Mouse (Mus musculus): ENCODE data around the gene Rbbp4.

DNA sequence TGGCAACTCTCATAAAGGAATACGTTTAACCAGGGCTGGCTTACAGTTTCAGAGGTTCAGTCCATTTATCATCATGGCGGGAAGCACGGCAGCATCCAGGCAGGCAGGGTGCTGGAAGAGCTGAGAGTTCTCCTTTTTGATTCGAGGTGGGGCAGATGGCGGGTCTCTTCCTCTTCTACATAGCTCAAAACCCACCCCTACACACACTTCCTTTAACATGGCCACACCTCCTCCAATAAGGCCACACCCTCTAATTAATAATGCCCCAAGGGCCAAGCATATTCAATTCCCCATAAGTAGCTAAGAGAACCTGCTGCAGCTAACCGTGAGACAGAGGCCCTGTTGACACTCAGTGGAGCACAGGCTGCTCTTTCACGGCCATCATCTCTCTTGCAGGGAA, 42.3 kb downstream of the Rbbp4 start:
- TF ChIP-seq EP300 (IDR thresholded peaks at IDR 0.05; ENCODE audit: low read depth) = no peak
- no peak for TF ChIP-seq CTCF (IDR thresholded peaks at IDR 0.05; ENCODE audit: low read depth)

All from liver, postnatal 0 days (tissue).